In genomic region chr8:83577384-83577791, GRCm38 (mm10) we compare ENCODE assay signal across 11 mouse cellular contexts. TPM values are rescaled to one million over a fixed set of nuclear protein-coding genes. Genes with fewer than 3 reads are reported as not detected.
A peak's percentile ranks its signal among the peaks of the same experiment; 100 is the strongest.
DNase-seq lines count a peak whose midpoint lies in the region; ATAC-seq lines count a peak whose summit lies in the region.
"Had no signal": no experiment of that assay in that cellular context is flagged by ENCODE, and none has a peak within 500 bp of the region (broad histone marks: within the 10 kb centered on the region; RNA-seq: fewer than 3 reads in every experiment).

No protein-coding gene starts in this region.

- peak; percentile 57 for DNase-seq in gastrocnemius, postnatal 25 days
- no peak for DNase-seq in gastrocnemius, postnatal 10 days
- DNase-seq in right cerebral cortex, postnatal 10 days (ENCODE audit: low spot score in 2 of 2), result peak; percentile 28 to 46
- no peak for DNase-seq in right cerebral cortex, adult 18-20 months
- no peak for DNase-seq in embryonic facial prominence, embryonic 14.5 days (ENCODE audit: low spot score)

- H3K4me2 ChIP-seq in embryonic facial prominence, embryonic 14.5 days (ENCODE audit: low read depth, low read length), result no peak overlapping the region
- H3K4me2 ChIP-seq in hindbrain, embryonic 15.5 days, result no peak overlapping the region

- WGBS in embryonic facial prominence, embryonic 14.5 days, result 53% methylated on average over 9 of the region's 9 CpGs
- whole genome bisulfite sequencing in hindbrain, embryonic 15.5 days, result 50% methylated on average over 9 of the region's 9 CpGs

- H3K4me1 ChIP-seq in embryonic facial prominence, embryonic 14.5 days (ENCODE audit: control insufficient read depth, insufficient read depth, low read length), result peaks cover 25% of the 10 kb centered on the region
- H3K4me1 ChIP-seq in hindbrain, embryonic 15.5 days (replicated peaks), result peaks cover 69% of the 10 kb centered on the region

- H3K36me3 ChIP-seq in embryonic facial prominence, embryonic 14.5 days (ENCODE audit: control insufficient read depth, insufficient read depth, low read length), result peaks cover 25% of the 10 kb centered on the region
- peaks cover 9% of the 10 kb centered on the region for H3K36me3 ChIP-seq in hindbrain, embryonic 15.5 days

- no peaks in the 10 kb centered on the region for H3K27me3 ChIP-seq in embryonic facial prominence, embryonic 14.5 days (replicated peaks; ENCODE audit: control insufficient read depth, insufficient read depth, low read length)
- no peaks in the 10 kb centered on the region for H3K27me3 ChIP-seq in hindbrain, embryonic 15.5 days

- 0 out of 2 replicates have a peak overlapping the region, but pooled peaks have one; percentile 27 for H3K9ac ChIP-seq in embryonic facial prominence, embryonic 14.5 days (ENCODE audit: low read depth, low read length)
- H3K9ac ChIP-seq in hindbrain, embryonic 15.5 days, result no peak overlapping the region
- H3K9ac ChIP-seq: liver, embryonic 14.5 days had no signal

- no peak for ATAC-seq in embryonic facial prominence, embryonic 14.5 days (ENCODE audit: low read depth)
- ATAC-seq in hindbrain, embryonic 15.5 days (ENCODE audit: low FRiP score, low read depth), result 0 out of 2 replicates have a peak, but pooled peaks have one; percentile 15
- ATAC-seq in megakaryocyte progenitor cell, adult 5-6 weeks (replicated peaks; ENCODE audit: poor library complexity), result peak; percentile 33
- no peak for ATAC-seq in monocyte, adult 5-6 weeks (replicated peaks; ENCODE audit: insufficient number of reproducible peaks, low FRiP score, low TSS enrichment, poor library complexity, severe bottlenecking)

- H3K4me3 ChIP-seq in embryonic facial prominence, embryonic 14.5 days (ENCODE audit: low read depth, low read length), result no peak overlapping the region
- H3K4me3 ChIP-seq in hindbrain, embryonic 15.5 days, result no peak overlapping the region

- peak overlapping the region; percentile 50; the same call in 1 of the 2 replicates for H3K27ac ChIP-seq in embryonic facial prominence, embryonic 14.5 days (replicated peaks; ENCODE audit: low read depth, low read length)
- no peak overlapping the region for H3K27ac ChIP-seq in hindbrain, embryonic 15.5 days (replicated peaks)
- H3K27ac ChIP-seq: liver, embryonic 14.5 days had no signal

- H3K9me3 ChIP-seq in embryonic facial prominence, embryonic 14.5 days (ENCODE audit: control insufficient read depth, low read length), result no peaks in the 10 kb centered on the region
- H3K9me3 ChIP-seq in hindbrain, embryonic 15.5 days, result no peaks in the 10 kb centered on the region

RNA-seq across cellular contexts. Expression of gene Ndufb7, which starts 10.9 kb away (rescaled TPM):
- 100 to 1,000 TPM; 349 to 360 TPM for total RNA-seq in gastrocnemius, postnatal 25 days (2021)
- total RNA-seq in gastrocnemius, postnatal 10 days (2021), result 100 to 1,000 TPM; 408 to 467 TPM
- polyA plus RNA-seq in embryonic facial prominence, embryonic 14.5 days (2014; fragmentation: Nextera tagmentation; extraction: Ambion mirVana), result 315 and 324 TPM in 2 replicates
- polyA plus RNA-seq in hindbrain, embryonic 15.5 days (2015; fragmentation: Nextera tagmentation; extraction: Ambion mirVana), result 333 and 340 TPM in 2 replicates
- total RNA-seq in megakaryocyte progenitor cell, adult 5-6 weeks (2015), result 158 and 163 TPM in 2 replicates
- total RNA-seq in megakaryocyte progenitor cell, adult 5-6 weeks (2017), result 252 and 255 TPM in 2 replicates
- 152 to 196 TPM (median 178 TPM) in 3 replicates for total RNA-seq in monocyte, adult 5-6 weeks (2017)

RNA-seq across cellular contexts. Expression of gene Tecr, which starts 30.4 kb away (rescaled TPM):
- total RNA-seq in gastrocnemius, postnatal 25 days (2021), result 100 to 1,000 TPM; 313 to 489 TPM
- total RNA-seq in gastrocnemius, postnatal 10 days (2021), result 100 to 1,000 TPM; 422 to 448 TPM
- polyA plus RNA-seq in embryonic facial prominence, embryonic 14.5 days (2014; fragmentation: Nextera tagmentation; extraction: Ambion mirVana), result 497 and 529 TPM in 2 replicates
- 1,382 and 1,396 TPM in 2 replicates for polyA plus RNA-seq in hindbrain, embryonic 15.5 days (2015; fragmentation: Nextera tagmentation; extraction: Ambion mirVana)
- total RNA-seq in megakaryocyte progenitor cell, adult 5-6 weeks (2015), result 363 and 424 TPM in 2 replicates
- 324 and 345 TPM in 2 replicates for total RNA-seq in megakaryocyte progenitor cell, adult 5-6 weeks (2017)
- 59.7 to 123 TPM (median 61.4 TPM) in 3 replicates for total RNA-seq in monocyte, adult 5-6 weeks (2017)

RNA-seq across cellular contexts. Expression of gene Dnajb1, which starts 30.6 kb away (rescaled TPM):
- 1 to 10 TPM; 4.6 to 6.0 TPM for total RNA-seq in gastrocnemius, postnatal 25 days (2021)
- total RNA-seq in gastrocnemius, postnatal 10 days (2021), result 10 to 100 TPM; 10.3 to 11.7 TPM
- polyA plus RNA-seq in embryonic facial prominence, embryonic 14.5 days (2014; fragmentation: Nextera tagmentation; extraction: Ambion mirVana), result 47.2 and 47.5 TPM in 2 replicates
- 58.1 and 60.9 TPM in 2 replicates for polyA plus RNA-seq in hindbrain, embryonic 15.5 days (2015; fragmentation: Nextera tagmentation; extraction: Ambion mirVana)
- 45.5 and 47.6 TPM in 2 replicates for total RNA-seq in megakaryocyte progenitor cell, adult 5-6 weeks (2015)
- total RNA-seq in megakaryocyte progenitor cell, adult 5-6 weeks (2017), result 26.2 and 28.0 TPM in 2 replicates
- total RNA-seq in monocyte, adult 5-6 weeks (2017), result 35.2 to 112 TPM (median 38.5 TPM) in 3 replicates

RNA-seq across cellular contexts. Expression of gene Olfr370, which starts 41.8 kb away (rescaled TPM):
- total RNA-seq in gastrocnemius, postnatal 25 days (2021), result not detected
- not detected for total RNA-seq in gastrocnemius, postnatal 10 days (2021)
- polyA plus RNA-seq in embryonic facial prominence, embryonic 14.5 days (2014; fragmentation: Nextera tagmentation; extraction: Ambion mirVana), result 0.16 and 0.19 TPM in 2 replicates
- 0.04 TPM in 1 of 2 replicates, not detected in the other for polyA plus RNA-seq in hindbrain, embryonic 15.5 days (2015; fragmentation: Nextera tagmentation; extraction: Ambion mirVana)
- not detected in 2 replicates for total RNA-seq in megakaryocyte progenitor cell, adult 5-6 weeks (2015)
- total RNA-seq in megakaryocyte progenitor cell, adult 5-6 weeks (2017), result not detected in 2 replicates
- not detected in 3 replicates for total RNA-seq in monocyte, adult 5-6 weeks (2017)
- polyA plus RNA-seq: embryonic facial prominence, embryonic 11.5 days; liver, embryonic 14.5 days; stomach, embryonic 16.5 days had no signal

Comparison
In these comparisons a context has a peak if more than half of its experiments do, and no peak if none do; other contexts are left out.
1. DNase-seq: peak in gastrocnemius, postnatal 25 days (single experiment) and right cerebral cortex, postnatal 10 days (2 of 2); none in gastrocnemius, postnatal 10 days (single experiment), right cerebral cortex, adult 18-20 months (single experiment) and embryonic facial prominence, embryonic 14.5 days (single experiment).
2. ATAC-seq: peak in hindbrain, embryonic 15.5 days (single experiment) and megakaryocyte progenitor cell, adult 5-6 weeks (single experiment); none in embryonic facial prominence, embryonic 14.5 days (single experiment) and monocyte, adult 5-6 weeks (single experiment).